Mouse (Mus musculus) embryonic fibroblast, embryonic 13.5 days (primary cell): Measurements from ENCODE around the gene Rbm20. TPM values are rescaled to one million over a fixed set of nuclear protein-coding genes. Genes with fewer than 3 reads are reported as not detected.

Experiments
- H3K27ac ChIP-seq: 2 replicates; pipeline ENCODE4 v1.5.1; 2012; ENCODE audit warnings: low read length, control low read depth, inconsistent platforms; ENCODE audit not compliant: insufficient read depth
- H3K4me1 ChIP-seq: 2 replicates; pipeline ENCODE4 v1.6.1; 2011; ENCODE audit warnings: low read length; ENCODE audit not compliant: control insufficient read depth, insufficient read depth
- H3K4me3 ChIP-seq: 2 replicates; pipeline ENCODE4 v1.5.1; 2011; ENCODE audit warnings: mild to moderate bottlenecking, control low read depth, low read length; ENCODE audit not compliant: insufficient read depth
- CTCF ChIP-seq: IDR thresholded peaks from 2 replicates; pipeline ENCODE4 v1.5.1; 2011; ENCODE audit warnings: mild to moderate bottlenecking, control low read depth, low read length, moderate library complexity, borderline replicate concordance; ENCODE audit not compliant: insufficient read depth
- POLR2A ChIP-seq: IDR thresholded peaks from 2 replicates; pipeline ENCODE4 v1.6.1; 2011; ENCODE audit warnings: low read depth, mild to moderate bottlenecking, control low read depth, low read length, moderate library complexity
- polyA plus RNA-seq: library from polyadenylated mRNA; stranded (reverse); fragments of >200 nt; gene quantifications from 2 replicates; pipeline ENCODE4 v1.2.4, GENCODE M21; 2011; ENCODE audit warnings: low read depth; ENCODE audit not compliant: missing spikeins, insufficient read length

The Rbm20 gene
- polyA plus RNA-seq, 1 experiment, result 2.4 TPM

DNA sequence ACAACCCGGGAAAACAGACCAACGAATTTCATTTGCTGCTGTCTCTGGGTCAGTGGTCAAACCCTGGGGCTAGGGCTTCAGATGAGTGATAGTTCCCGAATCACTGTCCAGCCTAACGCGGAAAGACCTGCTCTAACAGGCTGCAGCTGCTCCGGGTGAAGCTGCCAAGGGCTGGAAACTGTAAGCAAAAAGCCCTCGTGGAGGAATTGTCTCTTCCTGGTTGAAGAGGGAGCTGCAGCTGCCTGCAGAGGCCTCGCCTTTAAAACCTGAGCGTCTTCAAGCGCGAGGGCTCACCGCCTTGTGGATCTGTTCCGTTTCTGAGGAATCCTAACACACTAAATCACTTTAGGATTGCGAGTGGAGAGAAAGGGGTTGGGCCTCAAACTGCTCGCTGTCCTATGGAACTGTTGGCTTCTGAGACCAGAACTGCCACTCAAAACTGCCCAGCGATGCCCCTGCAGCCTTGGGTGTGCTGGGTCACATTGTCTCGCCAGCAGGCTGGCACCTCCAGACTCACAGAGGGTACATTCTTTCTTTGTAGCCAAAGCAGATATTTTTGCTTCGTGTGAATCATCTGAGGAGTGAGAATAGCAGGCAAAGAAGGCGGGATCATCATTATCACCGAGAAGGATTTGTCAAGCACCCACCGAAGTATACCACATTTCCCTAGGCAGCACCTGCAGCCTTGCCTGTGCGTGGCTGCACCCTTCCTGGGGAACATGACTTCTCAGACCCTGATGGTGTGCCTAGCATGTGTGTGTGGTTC is 74.5 kb downstream of the Rbm20 start:
- TF ChIP-seq POLR2A (no peak), CTCF (no peak)
- Histone ChIP-seq H3K4me1 (0 out of 2 replicates have a peak, but pooled peaks cover 3% of the 10 kb centered on the region), H3K4me3 (no peak overlapping the region), H3K27ac (no peak overlapping the region)

DNA sequence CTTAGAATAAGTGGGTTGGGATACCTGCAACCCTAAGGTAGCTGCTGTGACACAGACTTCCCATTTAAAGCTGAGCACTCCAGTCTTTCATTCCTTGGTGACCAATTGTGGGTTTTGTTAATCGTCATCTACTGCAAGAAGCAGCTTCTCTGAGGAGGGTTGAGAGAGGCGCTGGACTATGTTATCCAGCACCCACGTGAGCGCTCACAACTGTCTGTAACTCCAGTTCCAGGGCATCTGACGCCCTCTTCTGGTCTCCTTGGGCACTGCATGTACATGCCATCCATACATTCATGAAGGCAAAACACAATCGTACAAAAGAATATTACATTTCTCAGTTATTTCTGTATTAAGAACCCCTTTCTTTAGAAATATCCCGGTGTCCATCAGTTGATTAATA is 75.9 kb downstream of the Rbm20 start:
- TF ChIP-seq CTCF, result no peak
- no peak for TF ChIP-seq POLR2A
- H3K4me1 ChIP-seq, result 0 out of 2 replicates have a peak, but pooled peaks cover 3% of the 10 kb centered on the region

DNA sequence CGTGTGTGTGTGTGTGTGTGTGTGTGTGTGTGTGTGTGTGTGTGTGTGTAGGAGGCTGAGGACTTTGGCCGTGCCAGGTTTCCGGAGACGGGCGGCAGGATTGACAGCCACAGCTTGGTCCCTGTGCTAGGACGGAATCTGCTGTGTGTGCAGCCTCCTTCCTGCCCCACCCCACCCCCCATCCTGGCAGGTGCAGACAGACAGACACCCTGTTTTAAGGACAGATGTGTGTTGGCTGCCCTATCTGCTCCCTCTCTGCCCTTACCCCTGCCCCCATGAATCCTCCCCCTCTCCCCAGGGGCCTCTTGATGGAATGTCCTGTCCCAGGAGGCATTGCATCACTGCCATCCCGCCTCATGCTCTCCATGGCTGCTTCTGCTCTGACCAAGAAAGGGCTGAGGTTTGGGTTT is 77.3 kb downstream of the Rbm20 start:
- TF ChIP-seq CTCF (no peak), POLR2A (no peak)
- 0 out of 2 replicates have a peak, but pooled peaks cover 3% of the 10 kb centered on the region for H3K4me1 ChIP-seq
- H3K4me3 ChIP-seq, result no peak overlapping the region
- H3K27ac ChIP-seq, result no peak overlapping the region

More for the DNA sequence above, 75.9 kb downstream of the Rbm20 start:
- Histone ChIP-seq H3K4me3 (no peak overlapping the region), H3K27ac (no peak overlapping the region)

DNA sequence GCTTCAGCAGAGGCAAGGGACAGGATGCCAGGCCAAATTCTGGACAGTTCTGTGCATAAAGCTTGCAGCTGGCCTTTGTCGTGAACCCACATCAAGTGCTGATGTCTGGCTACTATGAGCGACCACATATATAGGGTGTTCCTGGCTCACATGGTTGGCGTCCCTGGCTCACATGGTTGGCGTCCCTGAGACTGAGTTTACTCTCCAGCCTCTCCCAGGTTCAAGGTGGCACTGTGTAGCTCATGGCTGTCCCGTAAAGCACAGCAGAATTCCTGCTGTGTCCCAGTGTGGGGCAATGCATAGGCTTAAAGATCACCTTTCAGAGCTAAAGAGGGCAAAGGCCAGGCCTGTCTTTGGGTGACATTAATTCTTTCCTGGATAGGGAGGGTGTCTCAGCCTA is 78.2 kb downstream of the Rbm20 start:
- H3K4me3 ChIP-seq, result no peak overlapping the region
- H3K4me1 ChIP-seq, result 0 out of 2 replicates have a peak, but pooled peaks cover 3% of the 10 kb centered on the region
- TF ChIP-seq CTCF (no peak), POLR2A (no peak)
- no peak overlapping the region for H3K27ac ChIP-seq

DNA sequence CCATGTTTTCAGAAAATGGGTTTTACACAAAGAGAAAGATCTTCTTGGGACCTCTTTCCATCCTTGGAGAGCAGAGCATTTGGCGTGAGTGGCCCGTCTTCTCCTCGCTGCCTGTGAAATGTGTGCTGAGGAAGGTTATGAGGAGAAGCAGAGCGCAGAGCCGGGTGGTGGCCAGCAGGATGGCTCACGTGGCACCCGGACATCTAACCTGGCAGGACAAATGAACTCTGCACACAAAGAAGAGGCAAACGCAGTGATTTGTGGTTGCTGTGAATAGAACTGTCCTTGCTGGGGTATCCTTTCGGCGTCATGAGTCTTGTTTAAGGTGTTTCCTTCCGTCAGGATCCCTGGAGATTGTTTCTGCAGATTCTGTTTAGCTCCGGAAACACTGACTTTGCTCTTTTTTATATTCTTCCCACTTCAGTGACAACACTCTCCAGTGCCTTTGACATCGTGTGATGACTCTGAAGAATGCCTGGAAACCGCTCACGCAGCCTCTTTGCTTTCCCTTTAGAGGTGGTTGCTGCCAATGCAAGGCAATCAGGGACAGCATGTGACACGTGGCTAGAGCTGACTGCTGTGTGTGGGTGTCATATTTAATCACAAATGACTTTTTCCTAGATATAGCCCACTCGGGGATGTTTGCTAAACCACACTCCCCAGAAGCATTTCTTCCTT is 80.5 kb downstream of the Rbm20 start:
- Histone ChIP-seq H3K27ac (no peak overlapping the region), H3K4me3 (no peak overlapping the region), H3K4me1 (0 out of 2 replicates have a peak, but pooled peaks cover 3% of the 10 kb centered on the region)
- no peak for TF ChIP-seq CTCF
- no peak for TF ChIP-seq POLR2A

- Histone ChIP-seq H3K27ac (no peak overlapping the region), H3K4me1 (0 out of 2 replicates have a peak, but pooled peaks cover 3% of the 10 kb centered on the region), H3K4me3 (no peak overlapping the region)
- no peak for TF ChIP-seq CTCF
- no peak for TF ChIP-seq POLR2A
These were observed 81.8 kb downstream of the Rbm20 start for GRCm38 (mm10) chr19:53758881-53759418.

DNA sequence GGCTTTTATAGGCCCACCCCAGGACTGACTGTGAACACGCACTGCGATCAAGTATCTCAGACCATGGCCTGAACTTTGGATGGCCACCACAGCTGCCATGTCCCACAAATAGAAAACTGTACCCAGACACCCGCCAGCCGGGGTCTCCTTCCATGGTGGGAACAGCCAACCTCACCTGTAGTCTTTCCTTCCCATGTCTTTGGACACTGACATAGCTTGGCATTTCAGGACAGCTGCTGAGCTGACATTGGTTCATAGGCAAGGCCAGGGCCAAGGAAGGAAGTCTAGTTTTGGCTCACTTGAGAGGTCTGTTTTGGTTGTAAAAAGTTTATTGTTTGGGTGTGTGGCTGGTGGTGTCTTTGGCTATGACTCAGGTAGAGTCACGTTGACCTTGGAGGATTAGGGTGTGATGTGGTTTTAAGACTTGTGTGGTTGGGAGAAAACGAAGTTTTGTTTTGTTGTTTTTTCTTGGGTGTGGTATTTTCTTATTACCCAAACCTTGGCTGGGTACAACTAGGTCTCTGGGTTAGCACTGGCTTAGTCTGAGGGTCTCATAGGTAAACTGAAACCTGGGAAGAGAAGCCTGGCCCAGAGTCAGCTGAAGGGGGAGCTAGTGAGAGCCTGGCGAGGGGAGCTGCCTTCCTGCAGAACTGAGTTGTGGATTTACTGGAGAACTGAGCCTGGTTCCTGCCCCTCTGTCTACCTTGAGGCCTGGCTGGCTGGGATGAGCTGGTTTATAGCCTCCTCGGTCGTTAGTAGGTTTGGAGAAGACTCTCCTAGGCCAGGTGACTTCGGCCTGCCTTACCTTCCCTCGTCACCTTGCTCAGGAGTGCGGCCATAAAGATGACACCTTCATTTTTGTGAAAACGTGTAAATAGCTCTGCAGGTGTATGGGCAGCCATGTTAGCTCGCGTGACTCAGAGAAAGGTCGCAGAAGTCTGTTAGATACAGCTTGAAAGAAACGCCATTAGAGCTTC is 83.3 kb downstream of the Rbm20 start:
- Histone ChIP-seq H3K4me1 (no peaks in the 10 kb centered on the region), H3K4me3 (no peak overlapping the region), H3K27ac (no peak overlapping the region)
- TF ChIP-seq POLR2A (no peak), CTCF (no peak)

- no peak overlapping the region for H3K4me3 ChIP-seq
- TF ChIP-seq CTCF (no peak), POLR2A (no peak)
- H3K4me1 ChIP-seq, result no peaks in the 10 kb centered on the region
- no peak overlapping the region for H3K27ac ChIP-seq
These were observed 85.8 kb downstream of the Rbm20 start for GRCm38 (mm10) chr19:53762749-53763438.
